Mouse (Mus musculus) forebrain, embryonic 15.5 days (tissue): Measurements from ENCODE around the gene Crabp2. TPM values are rescaled to one million over a fixed set of nuclear protein-coding genes. Genes with fewer than 3 reads are reported as not detected.
"Not testable (repeated sequence)": the region's sequence is repeated elsewhere in the genome, so short reads cannot be mapped to it uniquely, and the experiment has no call there.

ENCODE experiments used
- ATAC-seq: fragments of 200-750 bp; cut with Nextera tagmentation; replicated peaks from 2 replicates; pipeline ENCODE4 v1.8.0; 2017; ENCODE audit warnings: mild to moderate bottlenecking, moderate TSS enrichment, moderate library complexity
- H3K27ac ChIP-seq: fragments of 300-500 bp; sonication (generic); replicated peaks from 2 replicates; pipeline ENCODE4 v1.5.1; 2015; ENCODE audit warnings: mild to moderate bottlenecking, inconsistent platforms
- H3K27me3 ChIP-seq: fragments of 300-500 bp; sonication (generic); 2 replicates; pipeline ENCODE4 v1.6.1; 2015; ENCODE audit warnings: inconsistent platforms
- H3K36me3 ChIP-seq: fragments of 300-500 bp; sonication (generic); 2 replicates; pipeline ENCODE4 v1.6.1; 2015; ENCODE audit warnings: mild to moderate bottlenecking, inconsistent platforms
- H3K4me1 ChIP-seq: fragments of 300-500 bp; sonication (generic); 2 replicates; pipeline ENCODE4 v1.6.1; 2015; ENCODE audit warnings: inconsistent platforms
- H3K4me2 ChIP-seq: fragments of 300-500 bp; sonication (generic); replicated peaks from 2 replicates; pipeline ENCODE4 v1.6.1; 2015; ENCODE audit warnings: mild to moderate bottlenecking, inconsistent platforms
- H3K4me3 ChIP-seq: fragments of 300-500 bp; sonication (generic); 2 replicates; pipeline ENCODE4 v1.5.1; 2015; ENCODE audit warnings: mild to moderate bottlenecking, inconsistent platforms
- H3K9ac ChIP-seq: fragments of 300-500 bp; sonication (generic); replicated peaks from 2 replicates; pipeline ENCODE4 v1.6.1; 2015; ENCODE audit warnings: mild to moderate bottlenecking, inconsistent platforms
- H3K9me3 ChIP-seq: fragments of 300-500 bp; sonication (generic); 2 replicates; pipeline ENCODE4 v1.6.1; 2016; ENCODE audit warnings: inconsistent platforms
- WGBS: fragments of 180-500 bp; shearing (Covaris S2); methylation state at CpG from one replicate; pipeline ENCODE4 v1.1.7; 2015; ENCODE audit warnings: mixed read lengths; 5-methylcytosine and 5-hydroxymethylcytosine counted together
- polyA plus RNA-seq: library from polyadenylated mRNA; unstranded; fragments of >200 nt; fragmentation: Nextera tagmentation; extraction: Ambion mirVana; gene quantifications from 2 replicates; pipeline ENCODE4 v1.2.1, GENCODE M21; 2015

Gene Crabp2
- polyA plus RNA-seq, result 14.9 and 18.4 TPM in 2 replicates

- no peaks in the 10 kb centered on the region for H3K9me3 ChIP-seq
- WGBS, result 2% methylated on average over 35 of the region's 35 CpGs
- H3K4me3 ChIP-seq, result peak within 1 kb of the TSS; percentile 36
- peak within 1 kb of the TSS; percentile 69 for H3K4me2 ChIP-seq
- no peak within 1 kb of the TSS for H3K27ac ChIP-seq
- H3K27me3 ChIP-seq, result no peaks in the 10 kb centered on the region
- peaks cover 65% of the 10 kb centered on the region for H3K4me1 ChIP-seq
- H3K36me3 ChIP-seq, result no peaks in the 10 kb centered on the region
- ATAC-seq, result no peak
- H3K9ac ChIP-seq, result peak within 1 kb of the TSS; percentile 40
These were observed at the start of gene Crabp2 for GRCm38 (mm10) chr3:87948378-87949265. Gene Crabp2, plus strand, starts transcription at chr3:87948666.

GRCm38 (mm10) chr3:87899266-87899665, 49.2 kb upstream of the Crabp2 start:
- Histone ChIP-seq H3K4me1 (no peaks in the 10 kb centered on the region), H3K27ac (no peak overlapping the region), H3K4me2 (no peak overlapping the region), H3K4me3 (no peak overlapping the region), H3K9me3 (no peaks in the 10 kb centered on the region), H3K27me3 (no peaks in the 10 kb centered on the region), H3K36me3 (no peaks in the 10 kb centered on the region), H3K9ac (no peak overlapping the region)
- no peak for ATAC-seq
- 65% methylated on average over 3 of the region's 3 CpGs for WGBS

GRCm38 (mm10) chr3:87899776-87900175, 48.7 kb upstream of the Crabp2 start:
- no peaks in the 10 kb centered on the region for H3K9me3 ChIP-seq
- H3K27ac ChIP-seq, result no peak overlapping the region
- H3K4me1 ChIP-seq, result no peaks in the 10 kb centered on the region
- no peaks in the 10 kb centered on the region for H3K27me3 ChIP-seq
- H3K4me3 ChIP-seq, result no peak overlapping the region
- H3K36me3 ChIP-seq, result no peaks in the 10 kb centered on the region
- no peak overlapping the region for H3K9ac ChIP-seq
- WGBS, result 85% methylated on average over 3 of the region's 3 CpGs
- no peak for ATAC-seq
- H3K4me2 ChIP-seq, result no peak overlapping the region

GRCm38 (mm10) chr3:87901036-87901624, 47.3 kb upstream of the Crabp2 start:
- 78% methylated on average over 1 of the region's 1 CpGs for WGBS
- Histone ChIP-seq H3K9me3 (no peaks in the 10 kb centered on the region), H3K36me3 (no peaks in the 10 kb centered on the region), H3K27me3 (no peaks in the 10 kb centered on the region), H3K9ac (no peak overlapping the region), H3K4me2 (no peak overlapping the region), H3K4me1 (no peaks in the 10 kb centered on the region), H3K4me3 (no peak overlapping the region), H3K27ac (no peak overlapping the region)
- ATAC-seq, result no peak

- not testable (repeated sequence) for H3K4me3 ChIP-seq, H3K4me1 ChIP-seq, H3K9ac ChIP-seq, H3K4me2 ChIP-seq, ATAC-seq, H3K27me3 ChIP-seq, H3K9me3 ChIP-seq, H3K27ac ChIP-seq, H3K36me3 ChIP-seq
- 91% methylated on average over 5 of the region's 6 CpGs for WGBS
These were observed 46.5 kb upstream of the Crabp2 start for GRCm38 (mm10) chr3:87901959-87902358.

- ATAC-seq, result no peak
- no peaks in the 10 kb centered on the region for H3K36me3 ChIP-seq
- 51% methylated on average over 5 of the region's 5 CpGs for WGBS
- H3K4me3 ChIP-seq, result no peak overlapping the region
- H3K27ac ChIP-seq, result no peak overlapping the region
- no peaks in the 10 kb centered on the region for H3K9me3 ChIP-seq
- no peaks in the 10 kb centered on the region for H3K27me3 ChIP-seq
- no peak overlapping the region for H3K4me2 ChIP-seq
- H3K4me1 ChIP-seq, result peaks cover 19% of the 10 kb centered on the region
- H3K9ac ChIP-seq, result no peak overlapping the region
These were observed 44.6 kb upstream of the Crabp2 start for GRCm38 (mm10) chr3:87903821-87904220.

GRCm38 (mm10) chr3:87905880-87906485, 42.5 kb upstream of the Crabp2 start, which contains the start of gene Hdgf:
Gene Hdgf, plus strand, starts transcription at chr3:87906321.
- H3K4me1 ChIP-seq, result peaks cover 39% of the 10 kb centered on the region
- H3K27ac ChIP-seq, result peak within 1 kb of the TSS; percentile 97
- H3K9ac ChIP-seq, result peak within 1 kb of the TSS; percentile 96
- H3K4me2 ChIP-seq, result peak within 1 kb of the TSS; percentile 89
- H3K27me3 ChIP-seq, result no peaks in the 10 kb centered on the region
- no peaks in the 10 kb centered on the region for H3K36me3 ChIP-seq
- peak within 1 kb of the TSS; percentile 99 for H3K4me3 ChIP-seq
- under 1% methylated on average over 57 of the region's 57 CpGs for WGBS
- peak; percentile 97 for ATAC-seq
- no peaks in the 10 kb centered on the region for H3K9me3 ChIP-seq

- Histone ChIP-seq H3K4me3 (peak overlapping the region; percentile 99), H3K9ac (peak overlapping the region; percentile 96), H3K9me3 (no peaks in the 10 kb centered on the region), H3K36me3 (no peaks in the 10 kb centered on the region), H3K27me3 (no peaks in the 10 kb centered on the region), H3K27ac (peak overlapping the region; percentile 97), H3K4me1 (peaks cover 42% of the 10 kb centered on the region), H3K4me2 (peak overlapping the region; percentile 89)
- under 1% methylated on average over 27 of the region's 47 CpGs for WGBS
- peak; percentile 42; the same call in 1 of the 2 replicates for ATAC-seq
These were observed 41.9 kb upstream of the Crabp2 start for GRCm38 (mm10) chr3:87906601-87906980.

GRCm38 (mm10) chr3:87906981-87907857, 41.2 kb upstream of the Crabp2 start:
- Histone ChIP-seq H3K4me2 (peak overlapping the region; percentile 89), H3K9me3 (no peaks in the 10 kb centered on the region), H3K4me3 (peak overlapping the region; percentile 99), H3K9ac (peak overlapping the region; percentile 96), H3K4me1 (peaks cover 42% of the 10 kb centered on the region), H3K36me3 (no peaks in the 10 kb centered on the region), H3K27me3 (no peaks in the 10 kb centered on the region), H3K27ac (peak overlapping the region; percentile 97)
- ATAC-seq, result no peak
- 0% methylated on average over 27 of the region's 27 CpGs for WGBS

GRCm38 (mm10) chr3:87907906-87908305, 40.6 kb upstream of the Crabp2 start:
- 10% methylated on average over 1 of the region's 1 CpGs for WGBS
- no peak for ATAC-seq
- peaks cover 42% of the 10 kb centered on the region for H3K4me1 ChIP-seq
- peak overlapping the region; percentile 97; the same call in 1 of the 2 replicates for H3K27ac ChIP-seq
- H3K4me3 ChIP-seq, result peak overlapping the region; percentile 99
- no peaks in the 10 kb centered on the region for H3K36me3 ChIP-seq
- no peaks in the 10 kb centered on the region for H3K27me3 ChIP-seq
- H3K9me3 ChIP-seq, result no peaks in the 10 kb centered on the region
- H3K9ac ChIP-seq, result peak overlapping the region; percentile 96
- peak overlapping the region; percentile 89 for H3K4me2 ChIP-seq

- H3K9ac ChIP-seq, result no peak overlapping the region
- H3K4me3 ChIP-seq, result no peak overlapping the region
- H3K27me3 ChIP-seq, result no peaks in the 10 kb centered on the region
- H3K4me1 ChIP-seq, result peaks cover 42% of the 10 kb centered on the region
- no peak overlapping the region for H3K4me2 ChIP-seq
- H3K27ac ChIP-seq, result 0 out of 2 replicates have a peak overlapping the region, but pooled peaks have one; percentile 67
- ATAC-seq, result no peak
- H3K36me3 ChIP-seq, result peaks cover 12% of the 10 kb centered on the region
- 95% methylated on average over 2 of the region's 2 CpGs for WGBS
- H3K9me3 ChIP-seq, result no peaks in the 10 kb centered on the region
These were observed 39.1 kb upstream of the Crabp2 start for GRCm38 (mm10) chr3:87909381-87909780.
